Mouse (Mus musculus) hematopoietic multipotent progenitor cell, adult 10-12 weeks (in vitro differentiated cells): ENCODE measurements around the gene Caskin2. TPM values are rescaled to one million over a fixed set of nuclear protein-coding genes. Genes with fewer than 3 reads are reported as not detected.

Experiments used
- polyA plus RNA-seq: library from polyadenylated mRNA; stranded (reverse); fragments of >175 nt; gene quantifications from 2 replicates; pipeline ENCODE4 v1.2.3, GENCODE M21; 2012; ENCODE audit warnings: low replicate concordance

The Caskin2 gene
- 11.7 and 18.4 TPM in 2 replicates for polyA plus RNA-seq

GRCm38 (mm10) chr11:115813507-115814296, at the start of gene Caskin2:
Gene Caskin2 (minus strand): TSS chr11:115813639.

GRCm38 (mm10) chr11:115858354-115858753, 44.9 kb upstream of the Caskin2 start, which contains the start of gene Myo15b:
Gene Myo15b (plus strand): TSS chr11:115858406.

GRCm38 (mm10) chr11:115823774-115824740, 10.6 kb upstream of the Caskin2 start, which contains the start of gene Llgl2:
Gene Llgl2 (plus strand): TSS chr11:115824049.

DNA sequence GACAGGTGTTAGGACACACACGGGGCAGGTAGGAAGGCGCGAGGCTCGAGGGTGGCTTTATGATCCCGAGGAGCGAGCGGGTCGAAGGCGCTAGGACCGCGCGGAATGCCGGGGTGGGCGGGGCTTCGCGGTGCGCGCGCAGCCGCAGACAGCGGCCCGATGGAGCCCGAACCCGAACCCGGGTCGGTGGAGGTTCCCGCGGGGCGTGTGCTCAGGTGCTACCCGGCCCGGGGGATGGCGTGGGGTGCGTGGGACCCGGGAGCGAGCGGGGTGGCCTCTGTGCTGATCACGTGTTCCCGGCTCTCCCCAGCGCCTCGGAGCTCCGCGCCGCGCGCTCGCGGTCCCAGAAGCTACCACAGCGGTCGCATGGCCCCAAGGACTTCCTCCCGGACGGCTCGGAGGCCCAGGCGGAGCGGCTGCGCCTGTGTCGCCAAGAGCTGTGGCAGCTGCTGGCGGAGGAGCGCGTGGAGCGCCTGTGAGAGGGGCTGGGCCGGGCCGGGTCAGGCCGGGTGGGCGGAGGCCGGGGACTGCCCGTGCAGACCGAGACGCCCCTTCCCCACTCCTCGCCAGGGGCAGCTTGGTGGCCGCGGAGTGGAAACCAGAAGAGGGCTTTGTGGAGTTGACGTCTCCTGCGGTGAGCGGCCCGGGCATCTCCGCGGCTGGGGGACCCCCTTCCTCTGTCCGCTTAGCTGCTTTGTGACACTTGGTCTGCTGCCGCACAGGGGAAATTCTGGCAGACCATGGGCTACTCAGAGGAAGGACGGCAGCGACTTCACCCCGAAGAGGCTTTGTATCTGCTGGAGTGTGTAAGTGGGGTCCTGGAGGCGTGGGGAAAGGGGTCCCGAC, 1.4 kb upstream of the Caskin2 start, which contains the start of gene Tsen54:
Gene Tsen54, plus strand, starts transcription at position 120 of the 846 bp plus-strand sequence.

GRCm38 (mm10) chr11:115765103-115765606, 48.3 kb downstream of the Caskin2 start, which contains the start of gene Tmem94:
Gene Tmem94 (plus strand): TSS chr11:115765433.

Other genes starting within 250 kb of the Caskin2 start
- gene Nup85, start 249.2 kb downstream of the Caskin2 start, polyA plus RNA-seq: 7.0 and 16.9 TPM in 2 replicates
- 21.2 and 30.2 TPM in 2 replicates for gene Mrps7, start 209.7 kb downstream of the Caskin2 start, polyA plus RNA-seq
- gene Gga3, start 209.6 kb downstream of the Caskin2 start, polyA plus RNA-seq: 106 and 161 TPM in 2 replicates
- 92.1 and 155 TPM in 2 replicates for gene Mif4gd, start 200.7 kb downstream of the Caskin2 start, polyA plus RNA-seq
- 71.6 and 118 TPM in 2 replicates for gene Slc25a19, start 185.3 kb downstream of the Caskin2 start, polyA plus RNA-seq
- gene Grb2, start 105.0 kb downstream of the Caskin2 start, polyA plus RNA-seq: 109 and 136 TPM in 2 replicates
- 59.6 and 65.3 TPM in 2 replicates for gene Tmem94, start 48.2 kb downstream of the Caskin2 start, polyA plus RNA-seq
- gene Tsen54, start 1.1 kb upstream of the Caskin2 start, polyA plus RNA-seq: 40.7 and 86.6 TPM in 2 replicates
- gene Llgl2, start 10.4 kb upstream of the Caskin2 start, polyA plus RNA-seq: 57.0 and 71.0 TPM in 2 replicates
- 0.19 and 0.26 TPM in 2 replicates for gene Myo15b, start 44.8 kb upstream of the Caskin2 start, polyA plus RNA-seq
- 5.0 and 7.0 TPM in 2 replicates for gene Smim5, start 86.3 kb upstream of the Caskin2 start, polyA plus RNA-seq
- gene Smim6, start 98.4 kb upstream of the Caskin2 start, polyA plus RNA-seq: 0.29 TPM in 1 of 2 replicates, not detected in the other
- gene Sap30bp, start 119.6 kb upstream of the Caskin2 start, polyA plus RNA-seq: 15.9 and 37.4 TPM in 2 replicates
- 24.4 and 46.6 TPM in 2 replicates for gene Recql5, start 119.8 kb upstream of the Caskin2 start, polyA plus RNA-seq
- gene Itgb4, start 161.1 kb upstream of the Caskin2 start, polyA plus RNA-seq: 0.18 and 0.31 TPM in 2 replicates
- gene Galk1, start 199.1 kb upstream of the Caskin2 start, polyA plus RNA-seq: 21.0 and 29.6 TPM in 2 replicates
- 458 and 1,037 TPM in 2 replicates for gene H3f3b, start 214.3 kb upstream of the Caskin2 start, polyA plus RNA-seq
- 65.3 and 71.0 TPM in 2 replicates for gene Unk, start 216.7 kb upstream of the Caskin2 start, polyA plus RNA-seq